Mouse (Mus musculus) hindbrain, embryonic 14.5 days (tissue): ENCODE results near the gene Tbx1. TPM values are rescaled to one million over a fixed set of nuclear protein-coding genes. Genes with fewer than 3 reads are reported as not detected.

Experiments used
- ATAC-seq: fragments of 200-750 bp; cut with Nextera tagmentation; 2 replicates; pipeline ENCODE4 v1.8.0; 2017; ENCODE audit warnings: moderate number of reproducible peaks, mild to moderate bottlenecking, moderate TSS enrichment, moderate library complexity; ENCODE audit not compliant: low FRiP score
- DNase-seq: peaks from one replicate; pipeline ENCODE4 v3.0.0-alpha.2; 2015; ENCODE audit warnings: low spot score
- H3K27ac ChIP-seq: fragments of 300-500 bp; sonication (generic); 2 replicates; pipeline ENCODE4 v1.5.1; 2014; ENCODE audit warnings: mild to moderate bottlenecking, moderate library complexity
- H3K27me3 ChIP-seq: fragments of 300-500 bp; sonication (generic); 2 replicates; pipeline ENCODE4 v1.6.1; 2014; ENCODE audit warnings: mild to moderate bottlenecking, low read length, mixed read lengths; ENCODE audit not compliant: control insufficient read depth, insufficient read depth
- H3K36me3 ChIP-seq: fragments of 300-500 bp; sonication (generic); replicated peaks from 2 replicates; pipeline ENCODE4 v1.6.1; 2014; ENCODE audit not compliant: control insufficient read depth, insufficient read depth
- H3K4me1 ChIP-seq: fragments of 300-500 bp; sonication (generic); replicated peaks from 2 replicates; pipeline ENCODE4 v1.6.1; 2014; ENCODE audit warnings: antibody characterized with exemption, low read length, mixed read lengths; ENCODE audit not compliant: control insufficient read depth, insufficient read depth
- H3K4me2 ChIP-seq: fragments of 300-500 bp; sonication (generic); replicated peaks from 2 replicates; pipeline ENCODE4 v1.6.1; 2014; ENCODE audit warnings: mild to moderate bottlenecking, moderate library complexity
- H3K4me3 ChIP-seq: fragments of 300-500 bp; sonication (generic); replicated peaks from 2 replicates; pipeline ENCODE4 v1.5.1; 2014; ENCODE audit warnings: mild to moderate bottlenecking, low read length
- H3K9ac ChIP-seq: fragments of 300-500 bp; sonication (generic); 2 replicates; pipeline ENCODE4 v1.6.1; 2014
- H3K9me3 ChIP-seq: fragments of 300-500 bp; sonication (generic); 2 replicates; pipeline ENCODE4 v1.6.1; 2016; ENCODE audit warnings: low read length; ENCODE audit not compliant: control insufficient read depth
- WGBS: fragments of 180-500 bp; shearing (Covaris S2); extraction: QIAGEN DNeasy Blood & Tissue Kit; methylation state at CpG from one replicate; pipeline ENCODE4 v1.1.7; 2014; 5-methylcytosine and 5-hydroxymethylcytosine counted together
- polyA plus RNA-seq: library from polyadenylated mRNA; unstranded; fragments of >200 nt; fragmentation: Nextera tagmentation; extraction: Ambion mirVana; gene quantifications from 2 replicates; pipeline ENCODE4 v1.2.1, GENCODE M21; 2014

The Tbx1 gene
- polyA plus RNA-seq, 1 experiment from 2014 or later = 1.2 TPM

DNA sequence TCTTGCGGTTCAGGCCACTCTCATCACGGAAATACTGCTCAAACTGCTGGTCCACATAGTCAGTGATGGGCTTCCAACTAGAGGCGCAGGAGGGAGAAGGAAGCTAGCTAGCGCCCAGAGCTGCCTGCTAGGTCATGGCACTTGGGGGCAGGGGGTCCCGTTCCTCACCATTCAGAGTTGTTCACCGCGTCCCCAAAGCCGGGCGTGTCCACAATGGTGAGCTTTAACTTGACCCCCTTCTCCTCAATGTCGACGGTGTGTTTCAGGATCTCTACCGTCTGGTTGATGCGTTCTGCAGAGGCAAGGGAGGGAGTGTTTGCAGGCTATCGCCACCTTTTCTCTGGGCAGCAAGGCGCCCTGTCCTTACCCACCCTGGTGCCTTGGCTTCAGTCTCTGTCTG is 34.2 kb upstream of the Tbx1 start:
- H3K9me3 ChIP-seq = no peaks in the 10 kb centered on the region
- H3K4me1 ChIP-seq = peaks cover 48% of the 10 kb centered on the region
- H3K27me3 ChIP-seq = peaks cover 65% of the 10 kb centered on the region
- H3K4me3 ChIP-seq = no peak overlapping the region
- no peak overlapping the region for H3K9ac ChIP-seq
- ATAC-seq (no peak), DNase-seq (no peak)
- WGBS = 25% methylated on average over 15 of the region's 15 CpGs
- H3K36me3 ChIP-seq = peaks cover 53% of the 10 kb centered on the region
- no peak overlapping the region for H3K27ac ChIP-seq
- no peak overlapping the region for H3K4me2 ChIP-seq

DNA sequence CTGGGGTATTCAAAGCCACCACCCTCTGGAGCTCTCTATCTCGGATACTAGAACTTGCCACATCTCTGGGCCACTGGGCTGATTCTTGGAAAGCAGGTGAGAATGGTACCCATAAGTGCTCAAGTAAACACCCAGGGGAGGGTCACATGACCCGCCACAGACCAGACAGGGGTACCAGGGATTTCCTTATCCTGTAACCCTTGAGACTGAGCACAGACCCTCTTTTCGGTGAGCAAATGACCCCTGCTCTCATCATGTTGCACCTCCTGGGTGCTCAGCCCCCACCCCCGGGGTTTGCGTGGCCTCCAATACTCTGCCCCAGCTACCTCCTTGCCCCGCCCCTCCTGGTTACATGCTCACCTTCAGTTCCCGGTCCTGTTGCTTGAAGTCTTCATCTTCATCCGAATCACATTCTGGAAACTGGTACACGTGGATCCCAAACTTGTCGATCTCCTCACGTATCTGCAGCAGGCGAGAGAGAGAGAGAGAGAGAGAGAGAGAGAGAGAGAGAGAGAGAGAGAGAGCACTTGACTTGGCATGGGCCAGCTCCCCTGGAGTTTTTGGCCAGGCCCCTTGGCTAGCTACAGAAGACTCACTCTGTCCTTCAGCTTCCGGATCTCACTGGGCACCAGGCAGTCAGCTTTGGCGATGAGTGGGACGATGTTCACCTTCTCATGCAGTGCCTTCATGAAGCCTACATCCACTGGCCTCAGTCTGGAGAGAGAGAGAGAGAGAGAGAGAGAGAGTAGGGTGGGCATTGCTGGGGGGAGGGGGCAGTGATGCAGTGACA is 33.5 kb upstream of the Tbx1 start:
- WGBS = 33% methylated on average over 15 of the region's 15 CpGs
- no peak for ATAC-seq
- peaks cover 45% of the 10 kb centered on the region for H3K4me1 ChIP-seq
- H3K9ac ChIP-seq = no peak overlapping the region
- no peak overlapping the region for H3K4me3 ChIP-seq
- no peak overlapping the region for H3K27ac ChIP-seq
- no peak for DNase-seq
- H3K4me2 ChIP-seq = no peak overlapping the region
- peaks cover 72% of the 10 kb centered on the region for H3K27me3 ChIP-seq
- H3K36me3 ChIP-seq = peaks cover 55% of the 10 kb centered on the region
- H3K9me3 ChIP-seq = no peaks in the 10 kb centered on the region

DNA sequence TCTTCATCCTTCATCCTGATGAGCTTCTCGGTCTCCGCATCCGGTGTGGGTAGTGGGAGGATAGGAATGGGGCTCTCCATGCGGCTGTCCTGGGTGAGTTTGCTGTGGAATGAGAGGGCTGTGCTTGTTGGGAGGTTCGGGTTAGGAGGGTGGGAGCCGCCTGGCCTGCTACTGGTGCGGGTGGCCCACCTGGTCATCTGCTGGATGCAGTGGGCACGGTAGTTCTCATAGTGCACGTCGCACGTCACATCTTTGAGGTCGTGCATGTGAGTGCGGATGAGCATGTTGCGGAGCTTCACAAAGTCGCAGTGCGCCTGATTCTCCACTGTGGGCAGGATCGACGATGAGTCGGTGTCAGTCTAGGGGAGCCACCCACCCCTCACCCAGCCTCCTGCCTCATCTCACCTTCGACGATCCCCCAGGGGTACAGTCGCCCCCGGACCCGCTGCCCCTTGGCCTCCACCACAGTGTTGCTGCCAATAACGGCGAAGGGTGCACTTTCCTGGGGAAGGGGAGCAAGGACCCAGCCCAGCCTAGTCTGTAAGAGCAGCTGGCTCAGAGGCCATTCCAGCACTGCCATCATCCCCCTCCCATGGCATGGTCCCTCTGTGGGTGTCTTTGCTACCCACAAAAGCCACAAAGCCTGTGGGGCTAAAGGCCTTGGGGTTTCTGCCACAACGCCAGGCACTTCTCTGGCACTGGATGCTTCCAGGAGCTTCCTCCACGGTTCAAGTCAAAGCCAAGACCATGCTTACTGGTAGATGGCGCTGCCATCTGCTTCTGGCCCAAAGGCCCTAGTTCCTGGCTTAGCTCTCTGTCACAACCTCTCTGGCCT is 32.7 kb upstream of the Tbx1 start:
- Histone ChIP-seq H3K27ac (no peak overlapping the region), H3K9me3 (no peaks in the 10 kb centered on the region), H3K4me2 (no peak overlapping the region), H3K9ac (no peak overlapping the region), H3K4me3 (no peak overlapping the region), H3K27me3 (peaks cover 80% of the 10 kb centered on the region), H3K4me1 (peaks cover 37% of the 10 kb centered on the region), H3K36me3 (peaks cover 55% of the 10 kb centered on the region)
- no peak for DNase-seq
- 28% methylated on average over 29 of the region's 29 CpGs for WGBS
- no peak for ATAC-seq

DNA sequence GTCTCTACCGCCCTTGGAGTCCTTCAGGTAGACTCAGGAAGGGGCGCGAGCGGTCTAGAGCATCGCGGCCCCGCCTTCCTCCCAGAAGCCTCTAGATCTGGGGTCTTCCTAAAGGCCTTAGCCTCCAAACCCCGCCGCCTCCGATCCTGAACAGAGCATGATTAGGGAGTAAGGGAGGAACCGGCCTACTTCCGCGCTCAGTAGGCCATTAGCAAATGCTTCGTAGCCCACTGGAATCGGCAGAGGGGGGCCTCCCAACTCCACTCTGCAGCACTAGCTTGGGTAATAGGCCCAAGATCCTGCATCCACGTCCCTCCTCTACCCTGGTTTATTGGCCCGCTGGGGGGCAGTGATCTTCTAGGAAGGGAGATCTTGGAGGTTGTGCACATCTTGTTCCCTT is 31.5 kb upstream of the Tbx1 start, which contains the start of gene Gp1bb:
TSS of gene Gp1bb (minus strand) at position 385 of the 400 bp plus-strand sequence.
- DNase-seq (no peak), ATAC-seq (no peak)
- Histone ChIP-seq H3K9me3 (no peaks in the 10 kb centered on the region), H3K4me1 (peaks cover 31% of the 10 kb centered on the region), H3K27ac (no peak within 1 kb of the TSS), H3K4me3 (peak within 1 kb of the TSS; percentile 32), H3K36me3 (peaks cover 55% of the 10 kb centered on the region), H3K9ac (no peak within 1 kb of the TSS), H3K4me2 (peak within 1 kb of the TSS; percentile 65), H3K27me3 (peaks cover 81% of the 10 kb centered on the region)
- 16% methylated on average over 17 of the region's 17 CpGs for WGBS

DNA sequence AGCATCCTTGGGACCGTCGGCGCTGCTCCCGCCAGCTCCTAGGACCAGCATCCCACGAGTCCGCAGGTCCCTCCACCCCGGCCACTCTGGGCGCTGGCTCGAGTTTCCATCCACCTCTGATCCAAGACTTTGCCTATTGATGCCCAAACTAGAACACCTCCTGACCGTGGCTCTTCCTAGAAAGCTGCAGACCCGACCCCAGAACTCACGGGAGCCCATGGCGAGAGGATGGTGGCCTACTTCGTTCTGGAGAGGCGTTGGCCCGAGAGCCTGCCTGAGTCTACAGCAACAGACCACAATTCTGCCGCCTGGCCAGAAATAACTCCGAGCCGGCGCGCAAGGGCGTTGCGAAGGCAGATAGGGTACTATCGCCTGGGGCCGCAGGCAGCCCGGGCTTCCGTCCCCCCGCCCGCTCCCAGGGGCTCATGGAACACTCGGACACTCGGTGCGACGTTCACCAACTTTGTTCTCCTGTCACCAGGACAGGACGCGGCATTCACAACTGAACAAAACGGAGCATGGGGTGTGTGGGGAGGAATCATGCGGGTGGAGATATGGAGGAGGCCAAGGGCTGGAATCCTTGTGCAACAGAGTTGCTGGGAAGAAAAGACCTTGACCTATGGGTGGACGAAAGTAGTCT is 31.0 kb upstream of the Tbx1 start:
- no peaks in the 10 kb centered on the region for H3K9me3 ChIP-seq
- DNase-seq (no peak), ATAC-seq (no peak)
- H3K4me3 ChIP-seq = peak overlapping the region; percentile 32
- H3K4me2 ChIP-seq = peak overlapping the region; percentile 65
- H3K27ac ChIP-seq = no peak overlapping the region
- peak overlapping the region; percentile 39; the same call in 1 of the 2 replicates for H3K9ac ChIP-seq
- H3K4me1 ChIP-seq = peaks cover 26% of the 10 kb centered on the region
- 8% methylated on average over 38 of the region's 38 CpGs for WGBS
- peaks cover 55% of the 10 kb centered on the region for H3K36me3 ChIP-seq
- H3K27me3 ChIP-seq = peaks cover 87% of the 10 kb centered on the region

DNA sequence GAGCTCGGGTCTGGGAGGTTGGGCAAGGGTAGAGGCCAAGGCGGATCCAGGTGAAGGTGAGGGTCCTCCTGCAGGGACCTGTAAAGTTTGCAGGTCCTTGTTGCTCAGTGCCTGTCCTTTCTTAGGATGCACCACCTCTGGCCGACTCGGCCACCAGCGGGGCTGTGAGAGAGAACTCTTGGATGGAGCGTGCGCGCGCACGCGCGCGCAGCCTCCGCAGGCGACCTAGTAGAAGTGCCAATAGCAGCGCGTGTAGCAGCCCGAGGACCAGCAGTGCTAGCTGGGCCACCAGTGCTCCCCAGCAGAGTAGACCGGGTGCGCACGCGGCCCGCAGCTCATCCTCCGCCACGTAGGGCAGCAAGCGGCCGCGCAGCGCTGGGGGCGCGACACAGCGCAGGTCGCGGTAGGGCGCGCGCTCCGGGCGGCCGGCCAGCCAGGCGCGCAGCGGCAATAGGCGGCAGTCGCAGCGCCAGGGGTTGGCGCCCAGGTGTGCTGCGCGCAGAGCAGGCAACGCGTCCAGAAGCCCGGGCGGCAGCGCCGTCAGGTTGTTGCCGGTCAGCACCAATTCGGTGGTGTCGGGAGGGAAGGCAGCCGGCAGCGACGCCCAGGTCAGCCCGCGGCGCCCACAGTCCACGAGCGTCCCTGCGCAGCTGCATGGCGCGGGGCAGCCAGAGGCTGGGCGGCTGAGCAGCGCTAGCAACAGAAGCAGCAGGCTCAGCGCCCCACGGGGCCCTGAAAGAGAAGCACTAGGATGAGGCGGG is 30.3 kb upstream of the Tbx1 start:
- Histone ChIP-seq H3K36me3 (peaks cover 55% of the 10 kb centered on the region), H3K9ac (peak overlapping the region; percentile 39), H3K27ac (no peak overlapping the region), H3K4me3 (peak overlapping the region; percentile 32), H3K9me3 (no peaks in the 10 kb centered on the region), H3K4me1 (peaks cover 19% of the 10 kb centered on the region), H3K4me2 (peak overlapping the region; percentile 65), H3K27me3 (peaks cover 84% of the 10 kb centered on the region)
- DNase-seq = peak; percentile 40
- 3% methylated on average over 73 of the region's 74 CpGs for WGBS
- ATAC-seq = peak; percentile 36; the same call in 1 of the 2 replicates

DNA sequence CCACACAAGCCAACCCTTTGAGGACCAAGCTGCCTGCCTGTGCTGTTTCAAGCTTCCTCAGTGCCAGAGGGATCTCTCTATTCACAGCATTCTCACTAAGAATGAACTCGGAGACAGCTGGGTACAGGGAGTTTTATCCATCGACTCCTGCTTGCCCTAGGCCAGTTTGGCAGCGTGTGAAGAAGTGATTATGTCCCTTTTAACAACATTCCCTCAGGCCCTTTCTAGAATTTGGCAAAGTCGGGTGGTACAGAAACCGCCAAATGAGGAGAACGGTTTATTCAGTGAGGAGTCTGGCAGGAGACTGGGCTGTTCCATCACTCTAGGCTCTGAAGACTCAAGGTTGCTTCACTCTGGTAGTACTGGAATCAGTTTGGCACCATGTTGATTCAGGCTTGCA is 29.7 kb upstream of the Tbx1 start:
- Histone ChIP-seq H3K4me3 (peak overlapping the region; percentile 32), H3K4me1 (0 out of 2 replicates have a peak, but pooled peaks cover 15% of the 10 kb centered on the region), H3K9me3 (no peaks in the 10 kb centered on the region), H3K4me2 (0 out of 2 replicates have a peak overlapping the region, but pooled peaks have one; percentile 65), H3K9ac (no peak overlapping the region), H3K36me3 (peaks cover 49% of the 10 kb centered on the region), H3K27me3 (peaks cover 79% of the 10 kb centered on the region), H3K27ac (no peak overlapping the region)
- WGBS = 22% methylated on average over 6 of the region's 6 CpGs
- DNase-seq = no peak
- ATAC-seq = no peak

DNA sequence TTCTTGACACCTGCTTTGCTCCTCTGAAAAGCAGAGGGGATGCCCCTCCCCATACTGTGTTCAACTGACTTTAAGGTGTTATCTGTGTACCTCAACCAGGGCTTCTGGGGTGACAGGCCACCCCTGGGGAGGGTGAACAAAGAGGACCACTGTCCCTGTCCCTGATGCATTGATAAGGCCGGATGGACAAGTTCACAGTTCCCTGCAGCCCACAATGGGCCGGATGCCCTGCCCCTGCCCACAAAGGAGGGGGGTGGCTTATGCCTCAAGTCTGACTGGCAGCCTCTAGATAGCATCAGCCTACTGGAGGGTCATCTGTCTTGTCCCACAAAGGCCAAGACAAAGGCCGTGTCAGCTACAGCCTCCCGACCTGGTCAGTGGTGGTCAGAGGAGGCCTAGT is 28.6 kb upstream of the Tbx1 start:
- Histone ChIP-seq H3K4me1 (0 out of 2 replicates have a peak, but pooled peaks cover 15% of the 10 kb centered on the region), H3K36me3 (peaks cover 38% of the 10 kb centered on the region), H3K27me3 (peaks cover 68% of the 10 kb centered on the region), H3K9ac (no peak overlapping the region), H3K9me3 (no peaks in the 10 kb centered on the region), H3K27ac (no peak overlapping the region), H3K4me2 (no peak overlapping the region), H3K4me3 (no peak overlapping the region)
- ATAC-seq (no peak), DNase-seq (no peak)
- WGBS = 13% methylated on average over 4 of the region's 4 CpGs
